Mouse (Mus musculus) heart, postnatal 10 days (tissue): ENCODE data around the gene Adk. TPM values are rescaled to one million over a fixed set of nuclear protein-coding genes. Genes with fewer than 3 reads are reported as not detected.
"Not testable (repeated sequence)": the region's sequence is repeated elsewhere in the genome, so short reads cannot be mapped to it uniquely, and the experiment has no call there.

Source experiments
- DNase-seq, 2 experiments: peaks; one replicate each; pipeline ENCODE4 v3.0.0; 2021
- intact Hi-C: fragments of 180-260 bp; cut with DNase I; formaldehyde crosslinking; loops from one replicate; pipeline ENCODE4 v1.15.1; 2025
- total RNA-seq, 2 experiments: library from RNA; stranded (reverse); gene quantifications; 2 replicates each; pipeline ENCODE4 v1.2.3; 2021

Gene Adk
- total RNA-seq, 2 experiments from 2014 or later: 157 to 165 TPM

DNA sequence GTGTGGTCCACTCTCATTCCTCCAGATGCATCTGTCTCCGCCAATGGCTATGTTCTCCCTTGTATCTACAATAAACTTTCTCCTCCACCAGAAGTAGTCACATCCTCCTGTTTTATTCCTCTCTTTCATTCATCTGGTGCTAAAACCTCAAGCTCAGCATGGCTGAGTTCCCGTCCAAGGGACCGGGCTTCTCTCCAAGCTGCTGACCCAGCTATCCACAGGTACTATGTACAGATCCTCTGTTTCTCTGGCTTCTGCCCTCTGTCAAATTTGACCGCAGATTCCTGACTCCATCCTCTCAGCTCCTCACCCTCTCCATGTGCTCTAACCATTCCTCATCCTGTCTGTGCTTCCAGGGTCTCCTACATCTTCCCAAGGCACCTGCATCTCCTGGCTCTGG is 406.8 kb downstream of the Adk start:
- intact Hi-C loops: no loop called here
- no peak for DNase-seq

DNA sequence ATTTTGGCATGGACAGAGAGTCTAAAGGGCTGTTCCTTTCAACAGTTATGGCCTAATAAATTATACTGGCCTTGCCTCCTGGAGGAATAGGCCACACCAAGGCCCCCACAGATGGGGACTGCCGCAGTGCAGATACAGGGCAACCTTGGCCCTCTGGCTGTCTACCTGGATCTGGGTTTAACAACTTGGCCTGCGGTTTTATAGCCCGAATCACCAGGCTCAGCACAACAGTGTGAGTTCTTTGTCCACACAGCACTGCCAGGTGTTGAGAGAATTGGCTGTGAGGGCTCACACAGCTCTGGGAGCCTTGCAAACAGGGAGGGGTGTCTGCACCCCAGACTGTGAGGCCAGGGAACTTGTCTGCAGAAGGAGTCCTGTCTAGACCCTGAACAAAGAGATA is 410.0 kb downstream of the Adk start:
- intact Hi-C loops: no loop called here
- DNase-seq: no peak

DNA sequence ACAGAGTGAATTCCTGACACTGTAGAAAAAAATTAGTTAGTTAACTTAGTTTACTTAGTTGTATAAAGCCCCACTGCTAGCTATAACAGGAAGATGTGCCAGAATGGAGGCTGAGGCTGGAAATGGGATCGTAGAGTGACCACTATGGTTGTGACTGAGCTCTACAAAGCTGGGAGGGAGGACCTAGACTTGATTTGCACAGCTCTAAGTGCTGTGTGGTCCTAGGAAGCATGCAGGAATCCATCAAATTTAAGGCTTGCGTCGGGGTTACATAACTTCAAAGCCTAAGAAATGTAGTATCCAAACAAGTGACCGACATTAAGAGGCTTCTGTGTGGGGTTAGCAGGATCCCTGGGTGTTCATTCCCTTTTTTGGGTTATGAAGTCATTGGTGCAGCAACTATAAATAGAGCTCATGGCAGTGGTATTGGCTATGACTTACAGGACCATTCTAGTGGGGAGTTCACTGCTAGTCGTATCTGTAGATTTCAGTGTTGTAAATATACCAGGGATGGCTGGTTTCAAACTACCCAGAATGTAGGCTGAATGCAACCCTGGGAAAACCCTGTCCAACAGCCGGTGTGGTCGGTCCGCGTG is 410.8 kb downstream of the Adk start:
- DNase-seq: peak in 1 of 2 experiments; percentile 26
- intact Hi-C loops: no loop called here

DNA sequence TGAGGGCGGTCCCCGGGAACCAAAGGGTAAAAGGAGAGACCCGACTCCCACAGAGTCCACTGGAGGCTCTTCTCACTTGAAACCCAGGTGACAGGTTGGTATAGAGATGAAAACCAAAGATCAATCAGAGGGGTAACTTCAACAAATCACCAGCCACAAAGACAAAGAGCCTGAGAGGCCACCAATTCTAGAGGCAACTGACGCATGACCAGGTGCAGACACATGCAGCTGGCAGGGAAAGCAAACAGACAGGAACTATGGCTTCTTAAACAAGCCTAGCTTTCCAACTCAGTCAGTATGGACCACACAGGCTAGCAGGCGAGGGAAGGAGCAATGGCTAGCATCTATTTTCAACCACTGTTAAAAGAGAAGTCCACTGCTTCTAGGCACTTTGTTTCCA is 418.0 kb downstream of the Adk start:
- intact Hi-C loops: no loop called here
- DNase-seq: no peak

DNA sequence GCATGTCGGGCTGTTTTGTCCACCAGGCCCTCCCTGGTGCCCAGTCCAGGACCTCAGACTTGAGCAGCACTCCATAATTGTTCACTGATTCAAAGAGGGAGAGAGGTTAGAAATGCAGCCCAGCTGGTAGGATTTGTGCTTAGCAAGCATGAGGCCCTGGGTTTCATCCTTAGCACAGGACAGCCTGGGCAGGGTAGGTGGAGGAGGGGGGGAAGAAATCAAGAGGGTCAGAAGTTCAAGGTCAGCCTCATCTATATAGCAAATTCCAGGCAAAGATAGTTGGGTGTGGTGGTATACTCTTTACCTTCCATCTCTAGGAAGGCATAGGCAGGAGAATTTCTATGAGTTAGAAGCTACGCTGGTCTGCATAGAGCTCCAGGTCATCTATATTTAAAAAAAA is 419.6 kb downstream of the Adk start:
- no peak for DNase-seq
- intact Hi-C loops: no loop called here

DNA sequence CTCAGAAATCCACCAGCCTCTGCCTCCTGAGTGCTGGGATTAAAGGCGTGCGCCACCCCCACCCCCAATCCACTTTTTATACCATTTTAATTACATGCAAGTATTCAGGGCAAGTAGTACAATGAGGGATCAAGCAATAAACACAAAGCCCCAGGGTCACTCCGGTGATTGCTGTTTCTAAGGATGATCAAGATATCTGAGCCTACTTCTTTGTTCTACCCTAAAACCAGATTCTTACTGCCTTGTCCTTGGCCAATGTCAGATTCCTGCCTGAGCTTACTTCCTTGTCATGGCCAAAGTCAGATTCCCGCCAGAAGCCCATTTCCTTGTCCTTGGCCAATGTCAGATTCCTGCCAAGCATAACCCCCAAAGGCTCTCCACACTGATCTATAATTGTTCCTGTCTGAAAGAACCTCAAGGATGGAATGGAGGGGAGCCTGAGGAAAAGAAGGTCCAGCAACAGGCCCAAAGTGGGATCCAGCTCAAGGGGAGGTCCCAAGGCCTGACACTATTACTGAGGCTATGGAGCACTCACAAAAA is 422.3 kb downstream of the Adk start:
- DNase-seq, intact Hi-C loops: not testable (repeated sequence)

DNA sequence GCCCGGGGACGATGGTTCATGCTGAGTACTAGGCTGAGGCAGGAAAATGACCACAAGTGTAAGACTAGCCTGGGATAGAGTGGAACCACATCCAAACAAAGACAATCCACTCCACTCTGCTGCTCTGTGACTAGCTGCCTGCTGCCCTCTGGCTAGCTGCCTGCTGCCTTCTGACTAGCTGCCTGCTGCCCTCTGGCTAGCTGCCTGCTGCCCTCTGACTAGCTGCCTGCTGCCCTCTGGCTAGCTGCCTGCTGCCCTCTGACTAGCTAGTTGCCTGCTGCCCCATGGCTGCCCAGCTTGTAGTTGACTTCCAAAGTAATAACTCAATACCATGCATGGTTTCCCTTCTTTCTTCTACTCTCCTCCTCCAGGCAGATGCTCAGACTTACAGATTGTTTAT is 424.8 kb downstream of the Adk start:
- DNase-seq: no peak
- intact Hi-C loops: no loop called here

DNA sequence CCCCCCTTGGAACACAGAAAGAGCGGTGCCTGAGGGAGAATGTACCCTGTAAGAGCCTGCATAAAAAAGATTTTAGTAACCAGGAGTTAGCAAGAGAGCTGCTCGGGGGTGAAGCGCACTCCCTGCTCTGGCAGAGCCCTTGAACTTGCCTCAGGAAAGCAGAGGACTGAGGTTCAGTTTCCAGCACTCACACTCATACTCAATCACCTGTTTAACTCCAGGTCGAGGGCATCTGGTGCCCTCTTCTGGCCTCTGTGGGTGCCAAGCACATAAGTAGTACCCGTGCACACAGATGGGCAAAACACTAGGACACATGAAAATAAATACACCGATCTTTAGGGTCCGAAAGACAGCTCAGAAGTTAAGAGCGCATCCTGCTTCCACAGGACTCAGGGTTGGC is 427.2 kb downstream of the Adk start:
- no peak for DNase-seq
- intact Hi-C loops: no loop called here

DNA sequence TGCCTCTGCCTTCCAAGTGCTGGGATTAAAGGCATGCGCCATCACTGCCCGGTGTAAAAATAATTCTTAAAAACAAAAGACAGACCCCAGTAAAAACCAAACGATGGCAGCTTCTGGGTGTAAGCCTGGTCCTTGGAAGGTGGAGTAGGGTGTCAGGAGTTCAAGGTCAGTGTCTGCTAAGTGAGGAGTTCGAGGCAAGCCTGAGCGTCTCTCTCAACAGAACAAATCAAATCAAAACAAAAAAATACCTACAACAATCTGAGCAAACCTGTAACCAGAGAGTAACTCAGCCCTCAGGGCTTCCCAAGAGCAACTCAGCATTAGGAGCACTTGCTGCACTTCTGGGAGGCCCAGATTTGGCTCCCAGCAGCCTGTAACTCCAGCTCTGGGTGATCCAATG is 427.8 kb downstream of the Adk start:
- intact Hi-C loops: no loop called here
- no peak for DNase-seq

DNA sequence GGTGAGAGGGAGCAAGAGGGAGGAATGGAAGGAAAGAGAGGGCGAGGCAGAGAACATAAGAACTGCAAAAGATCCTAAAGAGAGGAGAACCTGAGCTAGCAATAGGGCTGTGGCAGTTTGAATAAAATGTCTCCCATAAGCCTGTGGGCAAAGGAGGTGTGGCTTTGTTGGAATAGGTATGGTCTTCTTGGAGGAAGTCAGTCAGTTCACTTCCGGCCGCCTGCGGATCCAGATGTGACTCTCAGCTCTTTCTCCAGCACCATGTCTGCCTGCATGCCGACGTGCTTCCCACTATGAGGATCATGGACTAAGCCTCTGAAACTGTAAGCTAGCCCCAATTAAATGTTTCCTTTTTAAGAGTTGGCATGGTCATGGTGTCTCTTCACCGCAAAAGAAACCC is 428.9 kb downstream of the Adk start, which contains the start of gene Kat6b:
Kat6b (plus strand) TSS at position 204 of the 400 bp plus-strand sequence.
- no peak for DNase-seq
- intact Hi-C loops: no loop called here

DNA sequence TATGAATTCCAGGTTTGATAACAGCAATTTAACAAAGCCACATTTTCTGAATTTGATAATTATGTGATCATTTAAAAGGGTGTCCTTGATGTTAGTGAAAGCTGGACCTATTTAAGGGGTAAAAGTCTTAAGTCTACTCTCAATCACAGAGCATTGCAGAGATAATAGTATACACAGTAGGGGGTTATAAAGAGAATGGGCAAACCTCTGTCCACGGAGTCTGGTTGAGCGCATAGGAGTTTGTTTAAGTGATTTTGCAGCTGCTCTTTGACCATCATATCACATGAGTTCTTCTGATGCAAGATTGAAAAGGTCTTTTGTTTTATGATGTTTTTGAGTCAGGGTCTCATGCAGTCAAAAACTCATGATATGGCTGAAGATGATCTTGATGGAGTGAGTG is 431.8 kb downstream of the Adk start:
- intact Hi-C loops: no loop called here
- DNase-seq: no peak

DNA sequence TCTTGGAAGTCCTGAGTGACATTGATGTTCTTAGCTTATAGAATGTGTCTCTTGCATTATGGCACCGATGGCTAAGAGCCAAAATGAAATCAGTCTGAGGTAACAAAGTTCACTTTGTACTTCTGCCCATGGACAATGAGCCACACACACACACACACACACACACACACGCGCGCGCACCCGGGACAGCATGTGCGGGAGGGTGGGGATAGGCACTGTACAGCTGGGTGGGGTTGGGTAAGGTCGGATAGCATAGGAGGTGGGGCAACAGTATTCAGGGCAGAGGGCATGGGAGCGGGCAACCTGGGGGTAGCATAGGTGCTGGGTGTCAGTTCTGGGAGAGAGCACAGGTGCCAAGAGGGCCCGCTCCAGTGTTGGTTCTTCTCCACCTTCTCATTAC is 432.3 kb downstream of the Adk start:
- intact Hi-C loops: no loop called here
- no peak for DNase-seq

DNA sequence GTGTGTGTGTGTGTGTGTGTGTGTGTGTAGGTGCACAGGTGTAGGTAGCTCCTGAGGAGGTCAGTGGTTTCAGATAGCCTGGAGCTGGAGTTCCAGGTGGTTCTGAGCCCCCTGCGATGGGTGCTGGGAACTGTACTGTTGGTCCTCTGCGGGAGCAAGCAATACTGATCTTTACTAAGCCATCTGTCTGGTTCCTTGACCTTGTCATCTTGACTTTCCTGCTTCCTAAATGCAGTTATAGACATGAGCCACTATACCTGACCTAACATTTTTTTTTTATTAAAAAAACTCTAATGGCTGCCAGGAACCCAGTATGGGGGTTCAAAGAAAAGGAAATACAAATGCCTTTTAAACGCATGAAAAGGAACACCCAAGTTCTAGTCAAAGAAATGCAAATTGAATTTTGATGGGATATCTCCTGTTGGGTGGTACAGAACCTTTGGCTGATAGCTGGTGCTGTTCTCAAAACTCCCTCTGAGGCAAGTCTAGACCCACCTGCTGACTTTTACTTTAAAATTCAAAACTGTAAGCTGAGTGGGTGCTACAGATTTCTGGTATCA is 433.7 kb downstream of the Adk start:
- DNase-seq: no peak
- intact Hi-C loops: no loop called here

DNA sequence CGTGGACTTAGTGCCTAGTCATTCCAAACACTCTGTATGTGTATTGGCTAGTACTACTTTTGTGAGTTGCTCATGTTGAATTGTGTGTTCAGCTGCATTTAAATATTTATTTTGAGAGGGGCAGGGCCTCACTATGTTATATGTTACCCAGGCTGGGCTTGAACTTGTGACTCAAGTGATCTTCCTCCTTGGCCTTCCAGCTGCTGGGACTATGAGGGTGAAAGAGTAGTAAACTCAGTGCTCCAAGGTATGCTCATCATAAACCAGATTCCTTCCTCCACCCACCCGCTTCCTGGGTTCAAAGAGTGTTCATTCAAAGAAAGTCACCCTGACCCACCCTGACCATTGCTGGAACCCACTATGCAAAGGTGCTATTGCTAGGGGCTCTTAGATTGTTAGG is 434.8 kb downstream of the Adk start:
- DNase-seq, intact Hi-C loops: not testable (repeated sequence)

DNA sequence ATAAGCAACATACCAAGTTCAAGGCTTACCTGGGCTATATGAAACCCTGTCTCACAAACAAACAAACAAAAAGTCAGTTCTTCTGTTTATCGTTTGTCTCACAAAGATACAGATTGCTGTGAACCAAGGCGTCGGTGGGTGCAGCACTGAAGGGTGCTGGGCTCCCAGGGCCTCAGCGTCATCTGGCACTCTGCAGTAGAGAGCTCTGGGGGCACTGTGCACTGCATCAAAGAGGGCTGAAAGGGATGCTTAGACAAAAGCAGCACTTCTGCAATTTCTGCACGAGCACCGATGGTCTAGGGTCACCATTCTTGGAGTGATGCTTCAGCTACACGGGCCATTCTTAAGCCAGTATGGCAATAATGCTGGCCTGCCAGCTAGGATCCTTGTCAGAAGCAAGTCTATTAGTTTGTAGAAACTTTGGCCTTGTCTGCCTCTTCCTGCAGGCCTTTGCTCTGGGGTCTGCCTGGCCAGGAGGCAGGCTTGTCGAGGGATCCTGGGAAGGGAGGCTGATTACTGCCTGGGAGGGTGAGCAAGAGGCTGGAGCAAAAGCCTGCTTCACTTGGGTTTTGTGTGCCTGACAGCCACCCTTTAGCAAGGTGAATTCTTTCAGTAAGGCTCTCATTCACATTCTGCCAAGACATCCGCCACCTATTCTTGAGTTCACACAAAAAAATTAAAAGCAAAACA is 436.2 kb downstream of the Adk start:
- intact Hi-C loops, DNase-seq: not testable (repeated sequence)

DNA sequence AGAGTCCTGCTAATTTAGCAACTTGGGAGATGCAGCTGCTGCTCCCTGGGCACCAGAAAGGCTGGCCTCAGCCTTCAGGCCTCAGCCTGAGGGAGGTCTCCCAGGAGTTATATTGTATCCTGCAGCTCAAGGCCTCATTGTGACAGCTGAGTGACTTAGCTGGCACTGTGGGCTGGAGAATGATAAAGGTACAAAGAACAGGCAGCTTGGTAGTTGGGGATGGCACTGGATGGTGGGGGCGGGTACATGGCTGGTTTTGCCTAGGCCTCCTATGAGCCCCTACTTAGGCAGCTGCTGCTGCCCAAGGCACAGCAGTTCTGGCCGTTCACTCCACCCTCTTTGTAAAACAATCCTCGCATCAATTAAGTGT is 436.7 kb downstream of the Adk start:
- intact Hi-C loops: no loop called here
- DNase-seq: no peak

DNA sequence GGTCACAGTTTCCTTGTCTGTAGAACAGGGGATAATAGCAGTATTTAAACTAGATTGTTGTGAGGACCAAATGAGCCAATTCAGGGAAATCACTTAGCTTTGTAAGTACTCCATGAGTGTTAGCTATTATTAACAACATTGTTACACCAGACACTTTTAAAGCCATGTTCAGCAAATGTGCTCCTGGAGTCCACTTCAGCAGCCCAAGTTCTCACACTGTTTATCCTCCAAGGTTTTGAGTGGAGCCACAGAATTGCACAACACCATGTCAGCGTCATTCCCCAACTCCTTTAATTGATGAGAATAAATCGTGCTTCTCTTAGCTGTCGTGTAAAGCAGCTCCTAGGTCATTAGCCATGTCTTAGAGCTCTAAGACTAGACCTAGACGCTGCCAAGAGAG is 437.8 kb downstream of the Adk start:
- no peak for DNase-seq
- intact Hi-C loops: no loop called here

Other genes starting within 250 kb of the Adk start
- 1 to 10 TPM; 8.0 to 8.7 TPM for gene Plau, start 215.9 kb upstream of the Adk start, total RNA-seq
- gene Vcl, start 123.2 kb upstream of the Adk start, total RNA-seq: 100 to 1,000 TPM; 172 to 180 TPM
- gene Ap3m1, start 66 bp upstream of the Adk start, total RNA-seq: 10 to 100 TPM; 60.3 to 82.0 TPM